Mouse (Mus musculus): ENCODE data around the gene Dusp15.

DNA sequence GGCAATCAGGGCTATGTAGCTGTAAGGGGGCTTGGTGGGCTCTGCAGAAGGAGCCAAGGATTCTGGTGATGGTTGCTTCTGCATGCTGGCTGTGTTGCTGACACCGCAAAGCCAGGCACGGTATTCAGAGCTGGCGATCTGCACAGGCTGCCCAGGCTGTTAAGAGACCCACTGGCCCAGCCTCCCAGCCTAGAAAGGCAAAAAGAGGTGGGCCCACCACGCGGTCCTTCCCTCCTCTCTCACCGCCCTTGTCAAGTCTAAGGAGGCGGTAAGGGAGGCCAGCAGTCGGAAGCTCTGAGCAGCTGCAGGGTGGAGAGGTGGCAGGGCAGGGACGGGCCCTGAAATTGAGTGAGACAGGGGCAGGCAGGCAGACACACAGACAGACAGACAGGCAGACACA, 18.4 kb downstream of the Dusp15 start, which contains the start of gene Foxs1:
- TF ChIP-seq CTCF (IDR thresholded peaks at IDR 0.05; ENCODE audit: borderline replicate concordance, extremely low read depth, insufficient read depth, insufficient read length): no peak
- no peak for TF ChIP-seq POLR2A (IDR thresholded peaks at IDR 0.05; ENCODE audit: borderline replicate concordance, extremely low read depth, insufficient read depth, insufficient read length, poor library complexity, severe bottlenecking)

All from brain, embryonic 14.5 days (tissue).